Mouse (Mus musculus): Measurements from ENCODE around the gene Acer2.

GRCm38 (mm10) chr4:86923476-86924055, 49.4 kb downstream of the Acer2 start:
- TF ChIP-seq CTCF (conservative IDR thresholded peaks at IDR 0.05 in 1 of 2, IDR thresholded peaks at IDR 0.05 in 1 of 2; ENCODE audit: low read depth in 2 of 2, low read length in 2 of 2) = no peak
- no peak for TF ChIP-seq MEF2A (IDR thresholded peaks at IDR 0.05; ENCODE audit: borderline replicate concordance, low read depth, low read length)
- no peak for TF ChIP-seq ZNF384 (IDR thresholded peaks at IDR 0.05; ENCODE audit: low read depth, low read length)
- TF ChIP-seq MAZ (IDR thresholded peaks at IDR 0.05; ENCODE audit: low read depth, low read length) = no peak
- TF ChIP-seq POLR2A (IDR thresholded peaks at IDR 0.05; ENCODE audit: low read depth, low read length) = no peak
- TF ChIP-seq RCOR1 (conservative IDR thresholded peaks at IDR 0.05; ENCODE audit: low read depth, low read length) = no peak
- no peak for TF ChIP-seq TBP (conservative IDR thresholded peaks at IDR 0.05; ENCODE audit: low read depth, low read length)
- no peak for TF ChIP-seq USF1 (IDR thresholded peaks at IDR 0.05; ENCODE audit: low read depth, low read length)
- TF ChIP-seq ZC3H11A (IDR thresholded peaks at IDR 0.05; ENCODE audit: low read depth, low read length) = no peak
- no peak for TF ChIP-seq EP300 (IDR thresholded peaks at IDR 0.05; ENCODE audit: low read length)
- TF ChIP-seq ELF1 (IDR thresholded peaks at IDR 0.05; ENCODE audit: low read depth, low read length) = no peak
